In genomic region chr13:58938464-58938863, GRCm38 (mm10) we compare ENCODE assay signal across 11 mouse cellular contexts.
DNase-seq lines count a peak whose midpoint lies in the region; ATAC-seq and TF ChIP-seq lines count a peak whose summit lies in the region.
"Had no signal": no experiment of that assay in that cellular context is flagged by ENCODE, and none has a peak within 500 bp of the region (broad histone marks: within the 10 kb centered on the region; RNA-seq: fewer than 3 reads in every experiment).

No protein-coding gene starts in this region.

- H3K9ac ChIP-seq in forebrain, embryonic 14.5 days (ENCODE audit: low read length): no peak overlapping the region
- H3K9ac ChIP-seq in lung, postnatal 0 days (replicated peaks; ENCODE audit: low read depth): no peak overlapping the region
- H3K9ac ChIP-seq in neural tube, embryonic 15.5 days (replicated peaks): no peak overlapping the region
- H3K9ac ChIP-seq: neural tube, embryonic 12.5 days had no signal

- 53% methylated on average over 4 of the region's 4 CpGs for WGBS in forebrain, embryonic 14.5 days
- 71% methylated on average over 4 of the region's 4 CpGs for WGBS in forebrain, embryonic 10.5 days
- WGBS in lung, postnatal 0 days: 49% methylated on average over 4 of the region's 4 CpGs
- 53% methylated on average over 4 of the region's 4 CpGs for WGBS in lung, adult 2 months
- 66% methylated on average over 4 of the region's 4 CpGs for WGBS in neural tube, embryonic 15.5 days

- 0 out of 2 replicates have a peak, but pooled peaks have one; percentile 48 for ATAC-seq in forebrain, embryonic 14.5 days
- no peak for ATAC-seq in lung, postnatal 0 days
- ATAC-seq in neural tube, embryonic 15.5 days (ENCODE audit: low FRiP score): no peak
- ATAC-seq in granulocyte monocyte progenitor cell, adult 5-6 weeks (replicated peaks; ENCODE audit: poor library complexity, severe bottlenecking): no peak

- TF ChIP-seq EP300 in lung, postnatal 0 days (IDR thresholded peaks at IDR 0.05): no peak

- no peak for DNase-seq in forebrain, embryonic 14.5 days (ENCODE audit: low spot score)
- no peak for DNase-seq in forebrain, embryonic 10.5 days (ENCODE audit: extremely low spot score, low spot score)
- DNase-seq in lung, postnatal 0 days (ENCODE audit: low spot score): no peak
- no peak for DNase-seq in lung, adult 2 months
- DNase-seq in cerebellum, adult 9-11 months: peak; percentile 96
- DNase-seq in thymus, postnatal 36 days: no peak
- DNase-seq: B cell, adult 2 months; heart, postnatal 36 days had no signal

- H3K4me2 ChIP-seq in forebrain, embryonic 14.5 days (ENCODE audit: low read length): no peak overlapping the region
- no peak overlapping the region for H3K4me2 ChIP-seq in lung, postnatal 0 days (replicated peaks; ENCODE audit: low read depth, low read length)
- no peak overlapping the region for H3K4me2 ChIP-seq in neural tube, embryonic 15.5 days
- H3K4me2 ChIP-seq: neural tube, embryonic 12.5 days had no signal

- H3K9me3 ChIP-seq in forebrain, embryonic 14.5 days (replicated peaks; ENCODE audit: control insufficient read depth, low read length): no peaks in the 10 kb centered on the region
- H3K9me3 ChIP-seq in forebrain, embryonic 10.5 days: no peaks in the 10 kb centered on the region
- H3K9me3 ChIP-seq in lung, postnatal 0 days (ENCODE audit: low read length): no peaks in the 10 kb centered on the region
- no peaks in the 10 kb centered on the region for H3K9me3 ChIP-seq in neural tube, embryonic 15.5 days (replicated peaks)
- H3K9me3 ChIP-seq: neural tube, embryonic 12.5 days had no signal

- no peak overlapping the region for H3K27ac ChIP-seq in forebrain, embryonic 14.5 days (ENCODE audit: low read depth, low read length)
- no peak overlapping the region for H3K27ac ChIP-seq in forebrain, embryonic 10.5 days
- no peak overlapping the region for H3K27ac ChIP-seq in lung, postnatal 0 days (ENCODE audit: low read length)
- peak overlapping the region; percentile 45; the same call in 1 of the 2 replicates for H3K27ac ChIP-seq in neural tube, embryonic 15.5 days (replicated peaks)
- H3K27ac ChIP-seq: neural tube, embryonic 12.5 days had no signal

- no peak for TF ChIP-seq POLR2A in lung, adult 2 months (IDR thresholded peaks at IDR 0.05; ENCODE audit: borderline replicate concordance, extremely low read depth, low read depth, low read length)

- no peaks in the 10 kb centered on the region for H3K36me3 ChIP-seq in forebrain, embryonic 14.5 days (ENCODE audit: control insufficient read depth, insufficient read depth, low read length)
- no peaks in the 10 kb centered on the region for H3K36me3 ChIP-seq in forebrain, embryonic 10.5 days (replicated peaks)
- H3K36me3 ChIP-seq in lung, postnatal 0 days (ENCODE audit: insufficient read depth, low read length): no peaks in the 10 kb centered on the region
- H3K36me3 ChIP-seq in neural tube, embryonic 15.5 days: no peaks in the 10 kb centered on the region
- H3K36me3 ChIP-seq: neural tube, embryonic 12.5 days had no signal

- H3K4me1 ChIP-seq in forebrain, embryonic 14.5 days (ENCODE audit: control insufficient read depth, insufficient read depth, low read length): peaks cover 12% of the 10 kb centered on the region
- H3K4me1 ChIP-seq in forebrain, embryonic 10.5 days: peaks cover 48% of the 10 kb centered on the region
- H3K4me1 ChIP-seq in lung, postnatal 0 days (ENCODE audit: insufficient read depth, low read depth, low read length): no peaks in the 10 kb centered on the region
- H3K4me1 ChIP-seq in lung, adult 2 months (ENCODE audit: control insufficient read depth, insufficient read depth, low read length): no peaks in the 10 kb centered on the region
- H3K4me1 ChIP-seq in neural tube, embryonic 15.5 days: peaks cover 51% of the 10 kb centered on the region

- no peak overlapping the region for H3K4me3 ChIP-seq in forebrain, embryonic 14.5 days (ENCODE audit: low read depth, low read length)
- no peak overlapping the region for H3K4me3 ChIP-seq in forebrain, embryonic 10.5 days
- H3K4me3 ChIP-seq in lung, postnatal 0 days (ENCODE audit: low read depth, low read length): no peak overlapping the region
- H3K4me3 ChIP-seq in lung, adult 2 months (replicated peaks; ENCODE audit: extremely low read depth, low read depth, low read length): no peak overlapping the region
- H3K4me3 ChIP-seq in neural tube, embryonic 15.5 days (replicated peaks): no peak overlapping the region
- H3K4me3 ChIP-seq: neural tube, embryonic 12.5 days had no signal

- no peaks in the 10 kb centered on the region for H3K27me3 ChIP-seq in forebrain, embryonic 14.5 days (replicated peaks; ENCODE audit: control insufficient read depth, insufficient read depth, low read length)
- peaks cover 3% of the 10 kb centered on the region; the same call in 1 of the 2 replicates for H3K27me3 ChIP-seq in forebrain, embryonic 10.5 days (ENCODE audit: poor library complexity, severe bottlenecking)
- H3K27me3 ChIP-seq in lung, postnatal 0 days (replicated peaks; ENCODE audit: insufficient read depth, low read length): no peaks in the 10 kb centered on the region
- no peaks in the 10 kb centered on the region for H3K27me3 ChIP-seq in neural tube, embryonic 15.5 days (replicated peaks)
- H3K27me3 ChIP-seq: neural tube, embryonic 12.5 days had no signal

- TF ChIP-seq CTCF in lung, postnatal 0 days (IDR thresholded peaks at IDR 0.05): peak; percentile 18; the same call in 1 of the 2 replicates
- no peak for TF ChIP-seq CTCF in lung, adult 2 months (IDR thresholded peaks at IDR 0.05; ENCODE audit: insufficient read depth, low read length)
